Mouse (Mus musculus) limb, embryonic 10.5 days (tissue): Measurements from ENCODE around the gene Npc2. TPM values are rescaled to one million over a fixed set of nuclear protein-coding genes. Genes with fewer than 3 reads are reported as not detected.

Experiments used
- DNase-seq: peaks from one replicate; pipeline ENCODE4 v3.0.0-alpha.2; 2017; ENCODE audit warnings: low spot score
- H3K27ac ChIP-seq: fragments of 300-500 bp; sonication (generic); 2 replicates; pipeline ENCODE4 v1.5.1; 2016; ENCODE audit warnings: mild to moderate bottlenecking
- H3K27me3 ChIP-seq: fragments of 300-500 bp; sonication (generic); 2 replicates; pipeline ENCODE4 v1.6.1; 2016; ENCODE audit warnings: low read depth, mild to moderate bottlenecking; ENCODE audit not compliant: poor library complexity, severe bottlenecking
- H3K36me3 ChIP-seq: fragments of 300-500 bp; sonication (generic); 2 replicates; pipeline ENCODE4 v1.6.1; 2016; ENCODE audit warnings: mild to moderate bottlenecking, moderate library complexity
- H3K4me1 ChIP-seq: fragments of 300-500 bp; sonication (generic); 2 replicates; pipeline ENCODE4 v1.6.1; 2016
- H3K4me3 ChIP-seq: fragments of 300-500 bp; sonication (generic); 2 replicates; pipeline ENCODE4 v1.5.1; 2016; ENCODE audit warnings: mild to moderate bottlenecking, moderate library complexity
- H3K9me3 ChIP-seq: fragments of 300-500 bp; sonication (generic); replicated peaks from 2 replicates; pipeline ENCODE4 v1.6.1; 2016; ENCODE audit warnings: mild to moderate bottlenecking
- WGBS: fragments of 180-500 bp; shearing (Covaris S2); methylation state at CpG from one replicate; pipeline ENCODE4 v1.1.7; 2016; 5-methylcytosine and 5-hydroxymethylcytosine counted together
- polyA plus RNA-seq: library from polyadenylated mRNA; unstranded; fragments of >200 nt; fragmentation: Nextera tagmentation; extraction: Ambion mirVana; gene quantifications from 2 replicates; pipeline ENCODE4 v1.2.1, GENCODE M21; 2016

Npc2 gene
- polyA plus RNA-seq, 1 experiment from 2014 or later = 62.5 TPM

DNA sequence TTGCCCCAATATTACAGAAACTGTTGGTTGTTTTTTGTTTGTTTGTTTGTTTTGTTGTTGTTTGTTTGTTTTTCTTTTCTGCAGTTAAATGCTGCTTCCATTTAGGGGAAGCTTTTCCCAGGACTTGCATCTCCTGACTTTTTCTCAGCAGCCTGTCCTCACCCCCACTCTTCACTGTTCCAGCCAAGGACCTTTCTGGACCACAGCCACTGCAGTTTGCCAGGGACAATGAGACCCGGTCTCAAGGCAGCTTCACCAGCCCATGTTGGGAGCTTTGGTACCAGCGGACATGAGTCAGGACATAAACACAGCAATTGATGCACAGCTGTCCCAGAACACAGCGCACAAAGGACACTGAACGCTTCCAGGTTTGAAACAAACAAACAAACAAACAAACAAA lies 66.1 kb downstream of the Npc2 start:
- no peak overlapping the region for H3K27ac ChIP-seq
- H3K4me1 ChIP-seq = peaks cover 9% of the 10 kb centered on the region; the same call in 1 of the 2 replicates
- peaks cover 8% of the 10 kb centered on the region; the same call in 1 of the 2 replicates for H3K27me3 ChIP-seq
- no peak overlapping the region for H3K4me3 ChIP-seq
- H3K9me3 ChIP-seq = no peaks in the 10 kb centered on the region
- H3K36me3 ChIP-seq = no peaks in the 10 kb centered on the region
- WGBS = 74% methylated on average over 4 of the region's 4 CpGs
- DNase-seq = no peak

Other genes starting within 250 kb of the Npc2 start
- gene Vsx2, start 203.4 kb downstream of the Npc2 start, polyA plus RNA-seq = 0.33 TPM in 1 of 2 replicates, not detected in the other
- gene Abcd4, start 155.7 kb downstream of the Npc2 start, polyA plus RNA-seq = 12.3 and 13.5 TPM in 2 replicates
- not detected in 2 replicates for gene Vrtn, start 132.1 kb downstream of the Npc2 start, polyA plus RNA-seq
- gene Syndig1l, start 74.3 kb downstream of the Npc2 start, polyA plus RNA-seq = 0.10 TPM in 1 of 2 replicates, not detected in the other
- gene Isca2, start 99 bp upstream of the Npc2 start, polyA plus RNA-seq = 118 and 137 TPM in 2 replicates
- gene Ltbp2, start 103.4 kb upstream of the Npc2 start, polyA plus RNA-seq = 0.03 TPM in 1 of 2 replicates, not detected in the other
- 170 and 186 TPM in 2 replicates for gene Fcf1, start 197.7 kb upstream of the Npc2 start, polyA plus RNA-seq
- 15.7 and 16.8 TPM in 2 replicates for gene Arel1, start 197.7 kb upstream of the Npc2 start, polyA plus RNA-seq
- 35.8 and 36.6 TPM in 2 replicates for gene Ylpm1, start 223.2 kb upstream of the Npc2 start, polyA plus RNA-seq